Mouse (Mus musculus): ENCODE measurements around the gene Colgalt1. TPM values are rescaled to one million over a fixed set of nuclear protein-coding genes. Genes with fewer than 3 reads are reported as not detected.

Colgalt1 gene
- polyA plus RNA-seq, 1 experiment: 87.0 TPM

DNA sequence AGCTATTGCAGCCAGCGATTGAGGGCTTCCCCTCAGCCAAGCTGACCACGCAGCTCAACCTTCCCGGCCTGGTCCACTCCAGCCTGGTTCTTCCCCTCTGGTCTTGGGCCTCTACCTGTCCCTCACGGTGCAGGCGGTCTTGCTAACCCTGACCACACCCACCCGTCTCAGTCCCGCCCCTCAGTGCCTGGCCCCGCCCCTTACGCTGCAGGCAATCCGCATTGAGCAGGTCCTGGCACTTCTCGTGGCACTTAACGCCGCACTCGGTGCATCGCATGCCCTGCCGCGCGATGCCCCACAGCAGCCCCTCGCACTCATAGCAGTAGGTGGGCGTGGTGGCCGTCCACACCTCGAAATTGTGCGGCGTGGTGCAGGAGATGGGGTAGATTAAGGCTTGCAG, 43.8 kb downstream of the Colgalt1 start:
- TF ChIP-seq POLR2AphosphoS2 (IDR thresholded peaks at IDR 0.05; ENCODE audit: insufficient read length, low read depth) (no peak), E2F4 (IDR thresholded peaks at IDR 0.05; ENCODE audit: insufficient read depth) (no peak), MYOD1 (IDR thresholded peaks at IDR 0.05; ENCODE audit: control insufficient read depth in 1 of 3, insufficient read length in 2 of 3, low read depth in 2 of 3) (no peak), TCF3 (IDR thresholded peaks at IDR 0.05; ENCODE audit: insufficient read length, low read depth) (no peak), TCF12 (IDR thresholded peaks at IDR 0.05; ENCODE audit: insufficient read depth, poor library complexity, severe bottlenecking) (no peak), CEBPB (IDR thresholded peaks at IDR 0.05; ENCODE audit: insufficient read depth, poor library complexity, severe bottlenecking) (no peak), SRF (IDR thresholded peaks at IDR 0.05; ENCODE audit: control insufficient read depth, insufficient read length, low read depth) (no peak), MYOG (IDR thresholded peaks at IDR 0.05; ENCODE audit: control insufficient read depth in 1 of 3, insufficient read depth in 1 of 3, insufficient read length in 2 of 3, low read depth in 2 of 3) (no peak), POLR2A (IDR thresholded peaks at IDR 0.05; ENCODE audit: insufficient read length, low read depth) (no peak), REST (IDR thresholded peaks at IDR 0.05; ENCODE audit: insufficient read depth, insufficient read length) (no peak), MAX (IDR thresholded peaks at IDR 0.05; ENCODE audit: low read depth) (no peak), USF1 (IDR thresholded peaks at IDR 0.05; ENCODE audit: low read depth) (no peak)
- no peak overlapping the region for H3K4me3 ChIP-seq
- peaks cover 37% of the 10 kb centered on the region for H3K27me3 ChIP-seq (ENCODE audit: control insufficient read depth, insufficient read depth, insufficient read length)

DNA sequence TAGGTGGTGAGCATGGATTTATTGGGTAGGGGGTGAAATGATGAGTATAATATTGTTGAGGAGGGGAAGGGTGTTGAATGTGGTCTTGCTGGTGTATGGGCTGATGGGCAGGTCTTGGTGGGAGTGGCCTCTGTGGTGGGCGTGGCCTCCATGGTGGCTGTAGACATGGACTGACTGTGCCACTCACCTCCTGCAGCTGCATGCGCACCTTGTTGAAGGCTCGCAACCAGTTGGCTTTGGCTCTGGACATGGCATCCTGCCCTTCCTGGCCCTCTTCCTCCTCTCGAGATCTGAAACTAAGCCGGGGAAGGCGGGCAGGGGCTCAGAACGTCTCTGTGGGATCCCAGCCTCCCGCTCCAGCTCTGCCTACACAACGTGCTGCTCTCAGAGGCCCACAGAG, 47.0 kb downstream of the Colgalt1 start:
- H3ac ChIP-seq (ENCODE audit: control insufficient read depth, insufficient read length): no peak overlapping the region
- H3K27me3 ChIP-seq (ENCODE audit: control insufficient read depth, insufficient read depth, insufficient read length): peaks cover 20% of the 10 kb centered on the region
- H3K4me3 ChIP-seq: no peak overlapping the region
- no peaks in the 10 kb centered on the region for H3K79me2 ChIP-seq (ENCODE audit: control insufficient read depth, insufficient read depth)
- peak overlapping the region; percentile 61 for H3K4me2 ChIP-seq (ENCODE audit: low read depth)
- TF ChIP-seq E2F4 (IDR thresholded peaks at IDR 0.05; ENCODE audit: insufficient read depth) (no peak), TCF12 (IDR thresholded peaks at IDR 0.05; ENCODE audit: insufficient read depth, poor library complexity, severe bottlenecking) (no peak), USF1 (IDR thresholded peaks at IDR 0.05; ENCODE audit: low read depth) (no peak), SRF (IDR thresholded peaks at IDR 0.05; ENCODE audit: control insufficient read depth, insufficient read length, low read depth) (no peak)
- no peaks in the 10 kb centered on the region for H3K36me3 ChIP-seq (ENCODE audit: control insufficient read depth, insufficient read depth)

More for the DNA sequence above, 43.8 kb downstream of the Colgalt1 start:
- H3K79me2 ChIP-seq (ENCODE audit: control insufficient read depth, insufficient read depth): no peaks in the 10 kb centered on the region
- H3K4me2 ChIP-seq (ENCODE audit: low read depth): no peak overlapping the region
- no peak overlapping the region for H3ac ChIP-seq (ENCODE audit: control insufficient read depth, insufficient read length)
- H3K36me3 ChIP-seq (ENCODE audit: control insufficient read depth, insufficient read depth): no peaks in the 10 kb centered on the region

- Histone ChIP-seq H3K4me3 (no peak overlapping the region), H3K4me2 (ENCODE audit: low read depth) (peak overlapping the region; percentile 61), H3ac (ENCODE audit: control insufficient read depth, insufficient read length) (no peak overlapping the region), H3K36me3 (ENCODE audit: control insufficient read depth, insufficient read depth) (no peaks in the 10 kb centered on the region), H3K27me3 (ENCODE audit: control insufficient read depth, insufficient read depth, insufficient read length) (peaks cover 20% of the 10 kb centered on the region), H3K79me2 (ENCODE audit: control insufficient read depth, insufficient read depth) (no peaks in the 10 kb centered on the region)
- TF ChIP-seq REST (IDR thresholded peaks at IDR 0.05; ENCODE audit: insufficient read depth, insufficient read length) (no peak), USF1 (IDR thresholded peaks at IDR 0.05; ENCODE audit: low read depth) (no peak), POLR2A (IDR thresholded peaks at IDR 0.05; ENCODE audit: insufficient read length, low read depth) (no peak), CEBPB (IDR thresholded peaks at IDR 0.05; ENCODE audit: insufficient read depth, poor library complexity, severe bottlenecking) (no peak), E2F4 (IDR thresholded peaks at IDR 0.05; ENCODE audit: insufficient read depth) (no peak), TCF3 (IDR thresholded peaks at IDR 0.05; ENCODE audit: insufficient read length, low read depth) (no peak)
These were observed 47.8 kb downstream of the Colgalt1 start for GRCm38 (mm10) chr8:71658515-71659049.

GRCm38 (mm10) chr8:71659751-71660150, 49.0 kb downstream of the Colgalt1 start:
- no peaks in the 10 kb centered on the region for H3K79me2 ChIP-seq (ENCODE audit: control insufficient read depth, insufficient read depth)
- no peak overlapping the region for H3ac ChIP-seq (ENCODE audit: control insufficient read depth, insufficient read length)
- no peaks in the 10 kb centered on the region for H3K36me3 ChIP-seq (ENCODE audit: control insufficient read depth, insufficient read depth)
- H3K27me3 ChIP-seq (ENCODE audit: control insufficient read depth, insufficient read depth, insufficient read length): peaks cover 17% of the 10 kb centered on the region
- H3K4me3 ChIP-seq: no peak overlapping the region
- H3K4me2 ChIP-seq (ENCODE audit: low read depth): no peak overlapping the region
- TF ChIP-seq POLR2A (IDR thresholded peaks at IDR 0.05; ENCODE audit: insufficient read length, low read depth): no peak
- TF ChIP-seq MYOD1 (IDR thresholded peaks at IDR 0.05; ENCODE audit: control insufficient read depth in 1 of 3, insufficient read length in 2 of 3, low read depth in 2 of 3): no peak
- no peak for TF ChIP-seq USF1 (IDR thresholded peaks at IDR 0.05; ENCODE audit: low read depth)
- TF ChIP-seq MAX (IDR thresholded peaks at IDR 0.05; ENCODE audit: low read depth): no peak
- TF ChIP-seq TCF3 (IDR thresholded peaks at IDR 0.05; ENCODE audit: insufficient read length, low read depth): no peak
- no peak for TF ChIP-seq CEBPB (IDR thresholded peaks at IDR 0.05; ENCODE audit: insufficient read depth, poor library complexity, severe bottlenecking)
- TF ChIP-seq POLR2AphosphoS2 (IDR thresholded peaks at IDR 0.05; ENCODE audit: insufficient read length, low read depth): no peak
- TF ChIP-seq E2F4 (IDR thresholded peaks at IDR 0.05; ENCODE audit: insufficient read depth): no peak
- no peak for TF ChIP-seq MYOG (IDR thresholded peaks at IDR 0.05; ENCODE audit: control insufficient read depth in 1 of 3, insufficient read depth in 1 of 3, insufficient read length in 2 of 3, low read depth in 2 of 3)
- no peak for TF ChIP-seq TCF12 (IDR thresholded peaks at IDR 0.05; ENCODE audit: insufficient read depth, poor library complexity, severe bottlenecking)

DNA sequence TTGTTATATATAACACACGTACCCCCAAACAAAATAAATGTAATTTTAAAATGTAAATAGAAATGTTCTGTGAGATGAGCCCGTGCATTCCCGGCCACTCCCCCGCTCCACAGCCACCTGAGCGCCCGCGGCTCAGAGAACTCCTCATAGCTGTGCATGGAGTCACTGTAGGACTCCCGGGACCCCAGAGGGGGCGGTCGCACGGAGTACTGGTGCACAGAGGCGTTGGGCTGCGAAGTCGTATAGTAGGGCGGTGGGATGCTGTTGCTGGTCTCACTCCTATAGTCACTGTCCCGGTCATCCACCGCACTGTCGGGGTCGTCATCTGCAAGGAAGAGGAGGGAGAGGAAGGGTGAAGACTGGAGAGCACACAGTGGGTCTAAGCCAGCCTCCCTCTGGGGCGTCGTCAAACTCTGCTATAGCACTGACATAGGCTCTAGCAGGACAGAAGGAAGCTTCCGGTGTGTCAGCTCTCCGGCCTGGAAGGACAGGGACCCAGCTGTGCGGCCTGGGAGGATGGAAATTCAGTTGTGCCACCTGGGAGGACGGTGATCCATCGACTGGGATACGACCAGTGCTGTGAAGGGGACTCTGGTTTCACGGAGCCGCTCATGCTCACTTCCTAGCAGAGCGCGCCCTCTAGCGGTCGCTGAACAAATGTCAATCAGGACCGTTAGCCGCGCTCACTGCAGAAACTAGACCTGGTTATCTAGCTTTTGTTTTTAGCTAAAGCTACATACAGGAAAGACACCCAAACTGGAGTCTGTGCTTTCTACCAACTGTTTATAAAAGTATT, 49.7 kb downstream of the Colgalt1 start:
- TF ChIP-seq E2F4 (IDR thresholded peaks at IDR 0.05; ENCODE audit: insufficient read depth) (no peak), POLR2AphosphoS2 (IDR thresholded peaks at IDR 0.05; ENCODE audit: insufficient read length, low read depth) (no peak), USF1 (IDR thresholded peaks at IDR 0.05; ENCODE audit: low read depth) (no peak), TCF3 (IDR thresholded peaks at IDR 0.05; ENCODE audit: insufficient read length, low read depth) (no peak), TCF12 (IDR thresholded peaks at IDR 0.05; ENCODE audit: insufficient read depth, poor library complexity, severe bottlenecking) (no peak), MAX (IDR thresholded peaks at IDR 0.05; ENCODE audit: low read depth) (no peak), MYOG (IDR thresholded peaks at IDR 0.05; ENCODE audit: control insufficient read depth in 1 of 3, insufficient read depth in 1 of 3, insufficient read length in 2 of 3, low read depth in 2 of 3) (no peak), SRF (IDR thresholded peaks at IDR 0.05; ENCODE audit: control insufficient read depth, insufficient read length, low read depth) (no peak), CEBPB (IDR thresholded peaks at IDR 0.05; ENCODE audit: insufficient read depth, poor library complexity, severe bottlenecking) (no peak), REST (IDR thresholded peaks at IDR 0.05; ENCODE audit: insufficient read depth, insufficient read length) (no peak), POLR2A (IDR thresholded peaks at IDR 0.05; ENCODE audit: insufficient read length, low read depth) (no peak), MYOD1 (IDR thresholded peaks at IDR 0.05; ENCODE audit: control insufficient read depth in 1 of 3, insufficient read length in 2 of 3, low read depth in 2 of 3) (no peak)
- no peaks in the 10 kb centered on the region for H3K36me3 ChIP-seq (ENCODE audit: control insufficient read depth, insufficient read depth)
- H3K4me3 ChIP-seq: no peak overlapping the region
- no peaks in the 10 kb centered on the region for H3K79me2 ChIP-seq (ENCODE audit: control insufficient read depth, insufficient read depth)
- peaks cover 9% of the 10 kb centered on the region for H3K27me3 ChIP-seq (ENCODE audit: control insufficient read depth, insufficient read depth, insufficient read length)
- H3ac ChIP-seq (ENCODE audit: control insufficient read depth, insufficient read length): no peak overlapping the region
- peak overlapping the region; percentile 44 for H3K4me2 ChIP-seq (ENCODE audit: low read depth)

Measured in myocyte (in vitro differentiated cells).